Mouse (Mus musculus): Measurements from ENCODE around the gene Speer4f2.

DNA sequence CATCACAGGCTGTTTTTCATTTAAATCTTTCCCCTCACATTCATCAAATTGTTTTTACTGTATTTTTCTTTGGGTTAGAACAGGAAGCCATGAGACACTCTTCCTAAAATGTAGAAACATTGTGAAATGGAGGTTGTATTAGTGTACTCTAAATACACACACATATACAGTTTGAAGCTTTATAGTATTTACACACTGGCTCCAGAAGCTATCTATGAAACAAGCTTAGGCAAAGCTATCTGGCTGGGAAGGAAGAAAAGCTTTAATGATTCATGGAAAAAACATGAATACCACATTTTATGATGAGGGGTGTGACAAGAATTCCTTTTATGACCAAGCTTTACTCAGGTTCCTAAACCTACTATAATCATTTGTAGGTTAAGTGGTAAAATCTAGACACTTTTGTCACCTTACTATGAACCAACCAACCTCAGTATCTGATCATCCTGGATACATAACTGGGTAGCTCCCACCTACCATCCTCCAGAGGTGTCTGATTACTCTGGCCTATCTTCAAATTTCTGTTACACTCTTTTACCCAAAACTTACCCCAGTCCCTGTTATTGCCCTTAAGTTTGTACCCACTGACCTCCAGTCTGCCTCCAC is 13.5 kb upstream of the Speer4f2 start:
- TF ChIP-seq CTCF (conservative IDR thresholded peaks at IDR 0.05; ENCODE audit: insufficient read depth, insufficient read length, low read depth, low read length) (no peak), POLR2A (IDR thresholded peaks at IDR 0.05; ENCODE audit: low read depth, low read length) (no peak)
